Mouse (Mus musculus): ENCODE measurements around the gene Cul9.
"Not testable (repeated sequence)": the region's sequence is repeated elsewhere in the genome, so short reads cannot be mapped to it uniquely, and the experiment has no call there.

Cul9 gene

DNA sequence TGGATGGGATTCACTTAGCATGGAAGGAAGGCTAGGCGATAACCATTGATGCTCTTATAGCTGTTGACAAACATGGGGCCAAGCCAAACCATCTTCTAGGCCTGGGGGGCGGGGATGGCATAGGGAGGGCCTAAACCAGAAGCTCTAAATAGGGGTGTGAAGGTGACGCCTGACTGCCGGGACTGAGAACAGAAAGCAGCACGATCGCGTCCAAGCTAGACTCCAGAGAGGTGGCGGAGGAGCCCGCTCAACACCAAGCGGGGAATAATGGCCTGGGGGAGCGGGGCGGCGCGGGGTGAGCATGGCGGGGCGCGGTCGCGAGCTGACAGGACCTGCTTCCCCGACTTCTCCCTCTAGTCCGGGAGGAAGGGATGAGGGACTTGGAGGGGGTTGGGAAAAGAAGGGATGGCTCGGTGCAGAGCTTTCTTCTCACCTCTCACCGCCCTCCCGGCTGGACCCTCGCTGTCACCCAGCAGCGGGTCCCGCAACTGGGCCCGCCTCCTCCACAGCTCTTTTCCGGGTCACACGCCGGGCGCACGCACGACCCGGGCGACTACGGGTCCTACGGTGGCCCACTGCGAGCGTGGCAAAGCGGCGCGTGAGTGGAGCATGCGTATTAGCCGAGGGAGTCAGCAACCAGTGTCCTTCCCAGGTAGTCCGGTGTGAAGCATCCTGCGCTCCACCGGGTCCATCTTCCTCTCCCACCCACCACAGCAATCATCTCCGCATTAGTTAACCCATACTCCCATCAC is at the start of gene Cul9:
TSS of gene Cul9 (minus strand) at position 576 of the 752 bp plus-strand sequence.
- DNase-seq (ENCODE audit: low spot score) = peak; percentile 86

DNA sequence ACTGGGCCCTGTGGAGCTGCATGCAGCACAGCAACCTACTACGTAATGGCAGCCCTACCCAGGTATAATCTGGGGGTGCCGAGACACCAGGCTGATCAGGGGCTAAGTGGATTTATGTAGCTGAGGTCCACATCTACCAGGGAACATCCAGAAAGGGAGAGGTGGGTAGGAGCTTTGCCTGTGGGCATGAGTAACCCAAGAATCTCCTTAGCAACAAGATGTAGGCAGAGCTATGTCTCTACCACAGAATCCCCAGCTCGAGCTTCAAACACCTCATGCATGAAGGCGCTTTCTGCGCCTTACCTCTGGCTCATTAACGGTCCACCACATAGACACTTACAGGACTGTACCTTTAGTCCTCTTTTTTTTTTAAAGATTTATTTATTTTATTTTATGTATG is 49.1 kb upstream of the Cul9 start:
- no peak for DNase-seq (ENCODE audit: low spot score)

DNA sequence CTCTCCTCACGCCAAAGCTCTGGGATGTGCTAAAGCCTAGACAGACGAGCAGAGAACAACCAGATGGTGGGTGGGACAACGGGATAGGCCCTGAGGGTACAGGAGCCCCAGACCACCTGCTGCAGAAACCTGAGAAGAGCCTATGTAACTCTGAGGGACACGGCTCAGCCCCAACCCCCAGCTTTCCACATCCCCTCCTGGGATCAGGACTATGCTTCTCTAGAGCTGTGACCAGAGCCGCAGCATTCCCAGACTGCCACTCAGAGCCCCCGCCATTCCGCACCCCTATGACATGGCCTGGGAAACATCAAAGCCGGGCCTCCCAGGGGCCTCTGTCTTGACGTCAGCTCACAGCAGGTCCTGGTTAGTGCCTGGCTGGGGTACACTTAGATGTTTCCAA is 48.4 kb upstream of the Cul9 start:
- DNase-seq (ENCODE audit: low spot score) = no peak

DNA sequence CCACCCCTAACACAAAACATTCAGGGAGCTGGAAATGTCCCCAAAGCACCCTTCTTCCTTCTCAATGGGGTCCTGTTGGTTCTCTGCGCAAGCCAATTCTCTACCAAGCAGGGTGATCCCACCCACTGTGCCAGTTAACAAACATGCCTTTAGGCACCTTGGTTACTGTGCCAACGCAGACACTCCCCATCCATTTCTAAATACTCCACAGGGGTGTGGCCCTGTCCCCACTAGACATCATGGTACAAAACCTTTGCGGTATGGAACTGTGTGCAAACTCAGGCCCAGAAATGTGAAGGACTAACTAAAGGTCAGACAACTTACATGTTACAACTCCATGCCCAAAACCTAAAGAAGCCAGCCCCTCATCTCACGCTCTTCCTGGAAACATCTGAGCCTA is 46.9 kb upstream of the Cul9 start:
- DNase-seq (ENCODE audit: low spot score) = no peak

DNA sequence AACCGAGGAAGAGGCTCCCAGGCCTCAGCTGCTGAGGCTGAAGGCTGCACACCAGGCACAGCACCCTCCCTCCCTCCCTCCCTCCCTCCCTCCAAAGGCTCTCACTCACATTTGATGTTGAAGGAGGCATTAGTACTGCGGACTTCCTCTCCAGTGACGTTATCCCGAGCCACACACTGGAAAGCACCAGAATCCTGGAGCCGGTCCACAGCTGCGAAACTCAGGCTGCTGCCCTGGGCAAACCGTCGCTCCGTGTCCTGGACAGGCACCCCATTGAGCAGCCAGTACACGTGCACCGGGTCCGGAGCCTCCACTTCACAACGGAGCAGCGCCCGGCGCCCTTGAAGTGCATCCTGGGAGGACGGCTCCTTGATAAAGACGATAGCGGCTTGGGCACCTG is 45.2 kb upstream of the Cul9 start:
- DNase-seq (ENCODE audit: low spot score) = no peak

GRCm38 (mm10) chr17:46590439-46590838 is 44.3 kb upstream of the Cul9 start:
- no peak for DNase-seq (ENCODE audit: low spot score)

- no peak for DNase-seq (ENCODE audit: low spot score)
These were observed 43.6 kb upstream of the Cul9 start for GRCm38 (mm10) chr17:46589635-46590314.

DNA sequence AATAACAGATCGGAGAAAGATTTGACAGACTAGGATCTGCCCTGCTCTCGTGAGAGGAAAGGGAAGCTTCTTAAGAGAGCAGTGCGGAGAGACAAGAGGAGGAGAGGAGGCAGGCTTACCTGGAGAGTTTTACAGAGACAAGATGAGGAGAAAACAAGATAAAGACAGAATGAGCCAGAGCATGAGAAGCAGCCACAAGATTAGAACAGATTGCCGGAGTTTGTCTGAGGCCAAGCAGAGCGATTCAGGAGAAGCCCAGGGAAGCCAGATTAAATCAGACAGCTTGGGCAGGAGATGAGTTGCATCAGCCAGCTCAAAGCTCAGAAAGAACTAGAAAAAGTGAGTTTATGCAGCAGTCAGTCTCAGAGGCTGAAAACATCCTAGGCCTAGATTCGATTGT is 42.7 kb upstream of the Cul9 start:
- no peak for DNase-seq (ENCODE audit: low spot score)

DNA sequence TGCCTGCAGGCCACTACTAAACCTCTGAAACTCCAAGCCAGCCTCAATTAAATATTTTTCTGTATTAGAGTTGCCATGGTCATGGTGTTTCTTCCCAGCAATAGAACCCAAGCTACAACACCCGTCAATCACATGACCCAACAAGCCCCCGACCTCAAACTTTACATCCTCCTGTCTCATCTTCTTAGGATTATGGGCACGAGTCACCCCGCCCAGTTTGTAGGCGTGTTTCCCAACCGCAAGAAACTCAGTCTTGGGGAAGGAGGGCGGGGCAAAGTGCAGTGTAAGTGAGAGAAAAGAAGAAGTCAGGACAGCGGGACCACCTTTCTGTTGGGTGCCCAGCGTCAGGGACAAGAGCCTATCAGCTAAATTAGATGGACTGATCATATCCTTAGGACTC is 42.0 kb upstream of the Cul9 start:
- no peak for DNase-seq (ENCODE audit: low spot score)

DNA sequence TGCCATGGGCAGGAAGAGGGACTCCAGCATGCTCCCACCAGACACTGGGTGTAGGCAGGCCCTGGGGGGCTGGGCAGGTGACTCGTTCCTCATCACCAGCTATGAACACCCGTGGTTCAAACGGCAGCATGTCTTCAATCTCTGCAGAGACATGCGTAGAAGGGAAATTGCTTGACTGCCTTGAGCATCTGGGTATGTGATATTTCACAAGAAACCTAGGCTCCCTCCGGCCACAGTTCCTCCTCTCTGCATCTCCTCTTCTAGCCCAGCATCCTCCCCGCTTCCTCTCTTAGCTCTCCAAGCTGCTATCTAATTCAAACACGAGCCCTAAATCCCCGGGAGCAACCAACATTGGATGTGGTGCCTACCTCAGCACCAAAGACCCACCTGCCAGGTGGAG is 40.1 kb upstream of the Cul9 start:
- DNase-seq (ENCODE audit: low spot score) = no peak

- DNase-seq (ENCODE audit: low spot score) = no peak
These were observed 32.5 kb upstream of the Cul9 start for GRCm38 (mm10) chr17:46578650-46579049.

DNA sequence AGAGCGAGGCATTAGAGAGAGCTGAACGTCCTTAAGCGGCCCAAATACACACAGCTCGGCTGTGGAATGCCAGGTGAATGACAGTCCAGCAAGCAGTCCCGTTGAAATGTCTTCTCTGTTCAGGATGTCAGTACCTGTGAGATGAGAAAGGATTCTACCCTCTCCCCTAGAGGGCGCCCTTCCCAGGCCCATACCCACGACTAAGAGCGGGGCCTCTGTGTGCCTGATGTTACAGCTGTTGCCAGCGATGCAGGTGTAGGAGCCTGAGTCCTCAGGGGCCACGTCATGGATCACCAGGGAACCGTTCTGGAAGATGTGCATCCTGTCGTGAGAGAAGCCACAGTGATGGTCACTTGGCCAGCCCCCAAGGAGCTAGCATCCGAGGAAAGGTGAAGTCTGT is 29.9 kb upstream of the Cul9 start:
- DNase-seq (ENCODE audit: low spot score) = no peak

DNA sequence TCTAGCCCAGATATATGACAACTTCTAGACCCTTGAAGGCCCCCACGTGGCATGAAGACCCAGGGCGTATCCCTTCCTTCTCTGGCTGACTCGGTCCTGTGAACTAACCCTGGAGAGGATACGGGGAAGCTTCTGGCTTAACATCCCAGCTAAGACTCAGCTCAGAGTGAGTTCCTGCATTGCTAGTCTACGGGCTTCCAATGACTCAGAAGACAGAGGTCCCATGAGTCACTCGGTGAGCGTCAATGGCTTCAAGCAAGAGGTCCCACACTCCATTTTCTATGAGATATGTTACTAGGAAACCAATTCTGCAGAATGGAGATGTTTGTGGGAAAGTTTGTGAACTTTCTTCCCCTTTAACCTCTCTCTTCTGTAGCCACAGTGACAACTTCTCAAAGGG is 28.3 kb upstream of the Cul9 start:
- no peak for DNase-seq (ENCODE audit: low spot score)

DNA sequence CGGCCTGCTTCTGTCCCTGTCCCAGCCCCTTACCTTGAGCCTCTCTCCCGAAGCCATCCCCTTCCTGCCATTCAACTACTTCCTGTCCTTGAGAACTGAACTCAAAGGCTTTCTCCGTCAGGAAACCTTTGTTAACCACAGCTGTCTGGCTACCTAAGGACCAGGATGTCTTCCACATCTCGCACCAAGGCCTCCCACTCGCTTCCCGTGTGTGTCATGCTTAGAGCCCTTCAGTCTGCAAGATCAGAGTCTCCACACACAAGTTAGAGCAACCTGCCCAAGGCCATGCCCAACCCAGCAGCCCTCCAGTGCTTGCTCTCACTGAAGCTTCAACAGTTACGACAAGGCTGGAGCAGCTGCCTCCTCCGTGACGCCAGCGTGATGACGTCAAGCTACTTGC is 24.8 kb upstream of the Cul9 start:
- no peak for DNase-seq (ENCODE audit: low spot score)

DNA sequence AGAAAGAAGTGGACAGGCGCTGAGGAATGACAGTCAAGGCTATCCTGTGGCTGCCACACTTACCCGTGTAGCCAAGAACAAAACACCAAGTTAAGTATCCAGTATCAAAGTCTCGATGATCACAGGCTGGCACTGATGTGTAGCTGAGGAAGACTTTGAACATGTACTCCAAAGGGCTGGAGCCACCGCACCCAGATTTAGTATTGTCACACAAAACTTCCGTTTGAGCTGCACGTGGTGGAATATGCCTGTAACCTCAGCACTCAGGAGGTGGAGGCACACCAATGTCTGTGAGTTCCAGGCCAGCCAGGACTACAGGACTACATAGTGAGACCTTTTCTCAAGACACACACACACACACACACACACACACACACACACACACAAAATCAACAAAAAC is 13.0 kb upstream of the Cul9 start:
- no peak for DNase-seq (ENCODE audit: low spot score)

GRCm38 (mm10) chr17:46558151-46558550 is 12.0 kb upstream of the Cul9 start:
- DNase-seq (ENCODE audit: low spot score) = no peak

GRCm38 (mm10) chr17:46557321-46557720 is 11.1 kb upstream of the Cul9 start:
- DNase-seq (ENCODE audit: low spot score) = not testable (repeated sequence)

- no peak for DNase-seq (ENCODE audit: low spot score)
These were observed 10.4 kb upstream of the Cul9 start for GRCm38 (mm10) chr17:46556584-46556945.

GRCm38 (mm10) chr17:46555673-46556583 is 9.7 kb upstream of the Cul9 start, which contains the start of gene Srf:
Gene Srf, minus strand, starts transcription at chr17:46556175.
- DNase-seq (ENCODE audit: low spot score) = peak; percentile 98

GRCm38 (mm10) chr17:46554977-46555672 is 8.9 kb upstream of the Cul9 start:
- no peak for DNase-seq (ENCODE audit: low spot score)

GRCm38 (mm10) chr17:46554646-46554976 is 8.4 kb upstream of the Cul9 start:
- no peak for DNase-seq (ENCODE audit: low spot score)

- no peak for DNase-seq (ENCODE audit: low spot score)
These were observed 7.7 kb upstream of the Cul9 start for GRCm38 (mm10) chr17:46553926-46554325.
